Mouse (Mus musculus) lung, postnatal 0 days (tissue): ENCODE data around the gene Wbp2.

Experiments used
- CTCF ChIP-seq: IDR thresholded peaks from 2 replicates; pipeline ENCODE4 v1.5.1; 2016; ENCODE audit warnings: antibody characterized with exemption, mild to moderate bottlenecking
- EP300 ChIP-seq: IDR thresholded peaks from 2 replicates; pipeline ENCODE4 v1.6.1; 2016; ENCODE audit warnings: antibody characterized with exemption, mild to moderate bottlenecking, control low read depth

DNA sequence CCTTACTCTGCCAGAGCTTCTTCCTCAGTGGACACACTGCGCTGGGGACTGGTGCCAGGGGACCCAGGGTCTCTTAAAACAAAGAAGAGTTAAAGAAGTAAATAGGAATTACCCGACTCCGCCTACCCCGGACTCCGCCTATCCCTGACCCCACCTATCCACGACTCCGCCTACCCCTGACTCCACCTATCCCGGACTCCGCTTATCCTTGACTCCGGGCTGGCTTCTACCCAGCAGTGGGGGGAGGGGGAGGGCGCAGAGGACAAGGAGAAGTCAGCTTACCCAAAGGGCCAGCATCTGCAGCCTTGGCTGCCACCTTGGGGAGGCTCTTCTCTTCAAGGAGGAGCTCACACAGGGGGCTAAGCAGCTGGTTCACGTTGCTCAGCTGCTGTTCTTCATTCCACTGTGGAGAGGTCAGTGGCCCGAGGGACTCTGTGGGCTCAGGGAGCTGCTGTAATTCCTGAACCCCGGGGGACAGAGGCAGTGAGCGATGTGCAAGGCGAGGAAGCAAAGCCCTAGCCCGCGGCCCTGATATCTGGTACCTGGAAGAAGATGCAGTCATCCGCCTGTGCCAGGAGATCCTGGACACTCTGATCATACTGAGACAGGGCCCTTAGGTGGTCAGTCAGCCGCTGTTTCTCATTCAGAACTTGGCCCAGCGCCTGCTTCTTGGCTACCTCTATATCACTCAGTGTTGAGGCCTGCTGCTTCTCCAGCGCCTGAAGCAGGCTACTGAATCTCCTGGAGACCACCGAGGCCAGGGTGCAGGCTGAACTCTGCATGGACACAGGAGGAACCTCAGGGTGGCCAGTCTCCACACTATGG is 40.6 kb upstream of the Wbp2 start, which contains the start of gene Trim47:
- TF ChIP-seq CTCF (peak; percentile 31; the same call in 1 of the 2 replicates), EP300 (no peak)
